Comparison of ENCODE assay signal across 8 mouse cellular contexts in the genomic region with DNA sequence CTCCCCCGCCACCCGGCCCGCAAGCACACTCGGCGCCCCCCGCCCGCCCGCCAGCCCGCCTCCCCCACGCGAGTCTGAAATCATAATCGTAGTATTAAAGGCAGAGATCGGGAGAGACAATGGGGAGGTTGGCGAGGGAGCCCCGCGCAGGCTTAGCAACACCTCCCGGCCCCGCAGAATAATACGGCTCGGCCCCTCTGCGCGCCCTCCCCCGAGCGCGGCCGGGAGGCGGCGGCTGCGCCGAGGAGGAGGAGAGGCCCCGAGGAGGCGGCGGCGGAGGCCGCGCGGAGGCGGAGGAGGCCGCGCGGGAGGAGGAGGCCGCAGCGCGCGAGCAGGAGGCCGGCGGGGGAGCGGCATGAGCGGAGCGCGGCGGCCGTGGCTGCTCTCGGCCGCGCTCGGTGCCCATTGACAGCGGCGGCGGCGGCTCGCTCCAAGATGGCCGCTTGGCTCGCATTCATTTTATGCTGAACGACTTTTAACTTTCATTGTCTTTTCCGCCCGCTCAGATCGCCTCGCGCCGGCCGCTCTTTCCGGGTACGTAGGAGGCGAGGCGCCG. TPM values are rescaled to one million over a fixed set of nuclear protein-coding genes. Genes with fewer than 3 reads are reported as not detected.
DNase-seq lines count a peak whose midpoint lies in the region; ATAC-seq lines count a peak whose summit lies in the region.

Bmi1 (plus strand) TSS at position 83 of the 556 bp plus-strand sequence.

- H3K9ac ChIP-seq in hindbrain, embryonic 11.5 days (ENCODE audit: low read depth, low read length): peak within 1 kb of the TSS; percentile 99

- H3K27me3 ChIP-seq in hindbrain, embryonic 11.5 days (ENCODE audit: control insufficient read depth, insufficient read depth, low read length): peaks cover 25% of the 10 kb centered on the region

- H3K4me2 ChIP-seq in hindbrain, embryonic 11.5 days (replicated peaks; ENCODE audit: low read depth, low read length): peak within 1 kb of the TSS; percentile 84

- H3K36me3 ChIP-seq in hindbrain, embryonic 11.5 days (ENCODE audit: control insufficient read depth, insufficient read depth, low read length): no peaks in the 10 kb centered on the region

- DNase-seq in R1 (ENCODE audit: low read depth, low spot score): peak; percentile 44
- peak; percentile 87 for DNase-seq in cerebellum, adult 9-11 months
- DNase-seq in frontal cortex, postnatal 36 days (ENCODE audit: low spot score in 2 of 2): peak; percentile 48 to 50
- peak; percentile 75 for DNase-seq in hindbrain, embryonic 11.5 days (ENCODE audit: low spot score)
- DNase-seq in layer of hippocampus, postnatal 25 days (ENCODE audit: extremely low spot score in 1 of 2, low spot score in 1 of 2): peak; percentile 43 to 67
- DNase-seq in lung, postnatal 14 days: peak; percentile 65
- peak; percentile 52 to 65 for DNase-seq in right cerebral cortex, adult 2 months (ENCODE audit: low spot score in 2 of 2)
- peak; percentile 63 for DNase-seq in urinary bladder, postnatal 14 days (ENCODE audit: low spot score)

- WGBS in hindbrain, embryonic 11.5 days: under 1% methylated on average over 21 of the region's 77 CpGs

- H3K4me1 ChIP-seq in hindbrain, embryonic 11.5 days (replicated peaks; ENCODE audit: control insufficient read depth, insufficient read depth, low read length): peaks cover 8% of the 10 kb centered on the region

- peak within 1 kb of the TSS; percentile 87 for H3K4me3 ChIP-seq in hindbrain, embryonic 11.5 days (ENCODE audit: low read depth, low read length)

- H3K27ac ChIP-seq in hindbrain, embryonic 11.5 days (ENCODE audit: low read depth, low read length): peak within 1 kb of the TSS; percentile 99

- ATAC-seq in hindbrain, embryonic 11.5 days (ENCODE audit: low FRiP score): peak; percentile 78

- no peaks in the 10 kb centered on the region for H3K9me3 ChIP-seq in hindbrain, embryonic 11.5 days (ENCODE audit: control insufficient read depth, low read length)

RNA-seq across cellular contexts. Expression of gene Bmi1, which starts in this region (rescaled TPM):
- 40.6 and 48.8 TPM in 2 replicates for polyA plus RNA-seq in hindbrain, embryonic 11.5 days (2014; fragmentation: Nextera tagmentation; extraction: Ambion mirVana)
- total RNA-seq in layer of hippocampus, postnatal 25 days (2021): 10 to 100 TPM; 51.7 to 53.7 TPM

Comparison
In these comparisons a context has a peak if more than half of its experiments do, and no peak if none do; other contexts are left out.
1. Peak in every context shown above with its lines: DNase-seq, ATAC-seq, H3K4me3 ChIP-seq and H3K27ac ChIP-seq.